In genomic region chr3:108297603-108298553, GRCm38 (mm10) we compare ENCODE assay signal across 11 mouse cellular contexts. TPM values are rescaled to one million over a fixed set of nuclear protein-coding genes. Genes with fewer than 3 reads are reported as not detected.
DNase-seq lines count a peak whose midpoint lies in the region; ATAC-seq and TF ChIP-seq lines count a peak whose summit lies in the region.
"Had no signal": no experiment of that assay in that cellular context is flagged by ENCODE, and none has a peak within 500 bp of the region (broad histone marks: within the 10 kb centered on the region; RNA-seq: fewer than 3 reads in every experiment).

No protein-coding gene starts in this region.

- peaks cover 6% of the 10 kb centered on the region; the same call in 1 of the 2 replicates for H3K79me2 ChIP-seq in liver, adult 2 months (ENCODE audit: control insufficient read depth, insufficient read depth, low read length)

- 0 out of 2 replicates have a peak, but pooled peaks have one; percentile 0 for TF ChIP-seq CTCF in liver, adult 2 months (IDR thresholded peaks at IDR 0.05; ENCODE audit: low read depth, low read length)
- TF ChIP-seq CTCF in forebrain, postnatal 0 days (IDR thresholded peaks at IDR 0.05; ENCODE audit: low read depth), result no peak
- TF ChIP-seq CTCF in olfactory bulb, adult 2 months (IDR thresholded peaks at IDR 0.05; ENCODE audit: insufficient read depth, low read depth, low read length), result no peak

- 64% methylated on average over 7 of the region's 7 CpGs for WGBS in forebrain, embryonic 10.5 days
- WGBS in forebrain, embryonic 11.5 days, result 63% methylated on average over 7 of the region's 7 CpGs
- 27% methylated on average over 7 of the region's 7 CpGs for WGBS in liver, adult 2 months
- WGBS in forebrain, postnatal 0 days, result 42% methylated on average over 7 of the region's 7 CpGs
- whole genome bisulfite sequencing in olfactory bulb, adult 2 months, result 25% methylated on average over 7 of the region's 7 CpGs

- peak overlapping the region; percentile 2; the same call in 1 of the 2 replicates for H3K27ac ChIP-seq in forebrain, embryonic 10.5 days
- no peak overlapping the region for H3K27ac ChIP-seq in forebrain, embryonic 11.5 days (ENCODE audit: low read depth, low read length)
- peak overlapping the region; percentile 42 for H3K27ac ChIP-seq in liver, adult 2 months (replicated peaks; ENCODE audit: insufficient read depth, low read depth, low read length)
- H3K27ac ChIP-seq in forebrain, postnatal 0 days (ENCODE audit: low read depth, low read length), result peak overlapping the region; percentile 40; the same call in 1 of the 2 replicates
- H3K27ac ChIP-seq in olfactory bulb, adult 2 months (ENCODE audit: insufficient read depth, low read depth, low read length), result peak overlapping the region; percentile 46

- no peaks in the 10 kb centered on the region for H3K27me3 ChIP-seq in forebrain, embryonic 10.5 days (ENCODE audit: poor library complexity, severe bottlenecking)
- no peaks in the 10 kb centered on the region for H3K27me3 ChIP-seq in forebrain, embryonic 11.5 days (ENCODE audit: control insufficient read depth, insufficient read depth, low read length)
- no peaks in the 10 kb centered on the region for H3K27me3 ChIP-seq in liver, adult 2 months (ENCODE audit: control insufficient read depth, insufficient read depth, low read length)
- no peaks in the 10 kb centered on the region for H3K27me3 ChIP-seq in forebrain, postnatal 0 days (ENCODE audit: insufficient read depth, low read length)

- no peak overlapping the region for H3K4me2 ChIP-seq in forebrain, embryonic 11.5 days (ENCODE audit: low read depth, low read length, severe bottlenecking)
- no peak overlapping the region for H3K4me2 ChIP-seq in forebrain, postnatal 0 days (ENCODE audit: low read depth)

- DNase-seq in forebrain, embryonic 10.5 days (ENCODE audit: extremely low spot score, low spot score), result no peak
- DNase-seq in forebrain, embryonic 11.5 days (ENCODE audit: low spot score), result no peak
- DNase-seq in liver, adult 2 months (ENCODE audit: extremely low read depth, low read depth, low spot score), result peak; percentile 48
- DNase-seq in liver, result no peak
- DNase-seq in forebrain, postnatal 0 days, result no peak
- DNase-seq in cerebellum, adult 11 months, result no peak
- DNase-seq in cerebellum, postnatal 4 days (ENCODE audit: low spot score in 2 of 2), result no peak
- DNase-seq: kidney, postnatal 4 days; right cerebral cortex, adult 18-20 months had no signal

- H3K9ac ChIP-seq in forebrain, embryonic 11.5 days (ENCODE audit: low read length), result no peak overlapping the region
- H3K9ac ChIP-seq in liver, adult 2 months (ENCODE audit: low read depth, low read length), result no peak overlapping the region
- H3K9ac ChIP-seq in forebrain, postnatal 0 days, result no peak overlapping the region

- H3K9me3 ChIP-seq in forebrain, embryonic 10.5 days, result no peaks in the 10 kb centered on the region
- no peaks in the 10 kb centered on the region for H3K9me3 ChIP-seq in forebrain, embryonic 11.5 days (ENCODE audit: control insufficient read depth, low read length)
- H3K9me3 ChIP-seq in forebrain, postnatal 0 days (ENCODE audit: low read length), result no peaks in the 10 kb centered on the region

- TF ChIP-seq POLR2A in liver, adult 2 months (IDR thresholded peaks at IDR 0.05; ENCODE audit: extremely low read depth, insufficient read depth, low read length), result no peak
- TF ChIP-seq POLR2A in olfactory bulb, adult 2 months (IDR thresholded peaks at IDR 0.05; ENCODE audit: insufficient read depth, low read depth, low read length), result no peak

- peaks cover 5% of the 10 kb centered on the region; the same call in 1 of the 2 replicates for H3K36me3 ChIP-seq in forebrain, embryonic 10.5 days (replicated peaks)
- no peaks in the 10 kb centered on the region for H3K36me3 ChIP-seq in forebrain, embryonic 11.5 days (ENCODE audit: control insufficient read depth, insufficient read depth, low read length)
- no peaks in the 10 kb centered on the region for H3K36me3 ChIP-seq in liver, adult 2 months (ENCODE audit: control insufficient read depth, insufficient read depth, low read length)
- no peaks in the 10 kb centered on the region for H3K36me3 ChIP-seq in forebrain, postnatal 0 days (ENCODE audit: insufficient read depth)

- no peak overlapping the region for H3K4me3 ChIP-seq in forebrain, embryonic 10.5 days
- no peak overlapping the region for H3K4me3 ChIP-seq in forebrain, embryonic 11.5 days (ENCODE audit: low read depth, low read length)
- H3K4me3 ChIP-seq in liver, adult 2 months (ENCODE audit: insufficient read depth, low read depth, low read length), result no peak overlapping the region
- no peak overlapping the region for H3K4me3 ChIP-seq in forebrain, postnatal 0 days (ENCODE audit: low read depth, low read length)
- no peak overlapping the region for H3K4me3 ChIP-seq in olfactory bulb, adult 2 months (ENCODE audit: insufficient read depth, low read depth, low read length)
- H3K4me3 ChIP-seq: myocyte had no signal

- peaks cover 48% of the 10 kb centered on the region for H3K4me1 ChIP-seq in forebrain, embryonic 10.5 days
- H3K4me1 ChIP-seq in forebrain, embryonic 11.5 days (replicated peaks; ENCODE audit: control insufficient read depth, insufficient read depth, low read length), result peaks cover 25% of the 10 kb centered on the region
- peaks cover 27% of the 10 kb centered on the region for H3K4me1 ChIP-seq in liver, adult 2 months (ENCODE audit: control insufficient read depth, insufficient read depth, low read length)
- H3K4me1 ChIP-seq in forebrain, postnatal 0 days (ENCODE audit: insufficient read depth), result peaks cover 34% of the 10 kb centered on the region
- peaks cover 38% of the 10 kb centered on the region for H3K4me1 ChIP-seq in olfactory bulb, adult 2 months (ENCODE audit: control insufficient read depth, insufficient read depth, low read length)

- no peak; the same call in 1 of the 2 replicates for ATAC-seq in forebrain, embryonic 11.5 days (replicated peaks; ENCODE audit: low FRiP score)
- ATAC-seq in forebrain, postnatal 0 days, result no peak

RNA-seq across cellular contexts. Expression of gene Sort1, which starts 14.0 kb away (rescaled TPM):
- polyA plus RNA-seq in forebrain, embryonic 10.5 days (2016; fragmentation: Nextera tagmentation; extraction: Ambion mirVana), result 9.7 and 10.5 TPM in 2 replicates
- polyA plus RNA-seq in forebrain, embryonic 11.5 days (2014; fragmentation: Nextera tagmentation; extraction: Ambion mirVana), result 28.9 and 31.3 TPM in 2 replicates
- 6.5 and 10.5 TPM in 2 replicates for total RNA-seq in liver, adult 2 months (2014; rRNA removed)
- 5.1 and 8.3 TPM in 2 replicates for polyA plus RNA-seq in liver, adult 2 months (2012; rRNA removed)
- 61.9 and 69.0 TPM in 2 replicates for total RNA-seq in forebrain, postnatal 0 days (2014; rRNA removed)
- 11.3 and 12.9 TPM in 2 replicates for polyA plus RNA-seq in forebrain, postnatal 0 days (2015; fragmentation: Nextera tagmentation; extraction: Ambion mirVana)
- 89.7 TPM in 1 of 2 replicates, not detected in the other for polyA plus RNA-seq in olfactory bulb, adult 2 months (2012; ENCODE audit: insufficient read depth, insufficient read length, low replicate concordance, missing spikeins)

RNA-seq across cellular contexts. Expression of gene Psma5, which starts 41.2 kb away (rescaled TPM):
- 353 and 358 TPM in 2 replicates for polyA plus RNA-seq in forebrain, embryonic 10.5 days (2016; fragmentation: Nextera tagmentation; extraction: Ambion mirVana)
- polyA plus RNA-seq in forebrain, embryonic 11.5 days (2014; fragmentation: Nextera tagmentation; extraction: Ambion mirVana), result 277 and 297 TPM in 2 replicates
- 85.9 and 86.7 TPM in 2 replicates for total RNA-seq in liver, adult 2 months (2014; rRNA removed)
- polyA plus RNA-seq in liver, adult 2 months (2012; rRNA removed), result 40.5 and 46.4 TPM in 2 replicates
- total RNA-seq in forebrain, postnatal 0 days (2014; rRNA removed), result 134 and 189 TPM in 2 replicates
- polyA plus RNA-seq in forebrain, postnatal 0 days (2015; fragmentation: Nextera tagmentation; extraction: Ambion mirVana), result 239 and 278 TPM in 2 replicates
- polyA plus RNA-seq in olfactory bulb, adult 2 months (2012; ENCODE audit: insufficient read depth, insufficient read length, low replicate concordance, missing spikeins), result not detected in 2 replicates
